Mouse (Mus musculus) liver, adult 2 months (tissue): ENCODE results near the gene Olfr120. TPM values are rescaled to one million over a fixed set of nuclear protein-coding genes. Genes with fewer than 3 reads are reported as not detected.
"Not testable (repeated sequence)": the region's sequence is repeated elsewhere in the genome, so short reads cannot be mapped to it uniquely, and the experiment has no call there.

Experiments
- DNase-seq: peaks from one replicate; pipeline ENCODE4 v3.0.0-alpha.2; 2011; ENCODE audit warnings: low read depth, low spot score; ENCODE audit errors: extremely low read depth
- H3K27ac ChIP-seq: fragments of 200-500 bp; replicated peaks from 2 replicates; pipeline ENCODE4 v1.5.1; 2012; ENCODE audit warnings: low read depth, mild to moderate bottlenecking, control low read depth, inconsistent platforms, low read length; ENCODE audit not compliant: insufficient read depth
- H3K27me3 ChIP-seq: fragments of 200-500 bp; 2 replicates; pipeline ENCODE4 v1.6.1; 2012; ENCODE audit warnings: mild to moderate bottlenecking, moderate library complexity, low read length, inconsistent platforms; ENCODE audit not compliant: control insufficient read depth, insufficient read depth
- H3K36me3 ChIP-seq: fragments of 200-500 bp; 2 replicates; pipeline ENCODE4 v1.6.1; 2012; ENCODE audit warnings: low read length, inconsistent platforms; ENCODE audit not compliant: control insufficient read depth, insufficient read depth
- H3K4me1 ChIP-seq: fragments of 200-500 bp; 2 replicates; pipeline ENCODE4 v1.6.1; 2011; ENCODE audit warnings: low read length; ENCODE audit not compliant: control insufficient read depth, insufficient read depth
- H3K4me3 ChIP-seq: fragments of 200-500 bp; 2 replicates; pipeline ENCODE4 v1.5.1; 2011; ENCODE audit warnings: low read depth, mild to moderate bottlenecking, control low read depth, low read length, moderate library complexity; ENCODE audit not compliant: insufficient read depth
- H3K79me2 ChIP-seq: fragments of 200-500 bp; 2 replicates; pipeline ENCODE4 v1.6.1; 2012; ENCODE audit warnings: inconsistent platforms, mild to moderate bottlenecking, low read length, moderate library complexity; ENCODE audit not compliant: control insufficient read depth, insufficient read depth
- H3K9ac ChIP-seq: fragments of 200-500 bp; 2 replicates; pipeline ENCODE4 v1.6.1; 2012; ENCODE audit warnings: low read depth, mild to moderate bottlenecking, control low read depth, inconsistent platforms, low read length
- CTCF ChIP-seq: fragments of 200-500 bp; IDR thresholded peaks from 2 replicates; pipeline ENCODE4 v1.5.1; 2011; ENCODE audit warnings: low read depth, low read length, control low read depth
- POLR2A ChIP-seq: fragments of 200-500 bp; IDR thresholded peaks from 2 replicates; pipeline ENCODE4 v1.6.1; 2011; ENCODE audit warnings: low read length, control low read depth; ENCODE audit not compliant: insufficient read depth; ENCODE audit errors: extremely low read depth
- WGBS: fragments of 180-500 bp; shearing (Covaris S2); methylation state at CpG from one replicate; pipeline ENCODE4 v1.1.7; 2018; 5-methylcytosine and 5-hydroxymethylcytosine counted together
- polyA plus RNA-seq: library from polyadenylated mRNA; depleted of rRNA; stranded (reverse); fragments of >200 nt; gene quantifications from 2 replicates; pipeline ENCODE4 v1.2.3, GENCODE M21; 2012; rRNA removed
- total RNA-seq: library from RNA; depleted of rRNA; stranded (reverse); fragments of >200 nt; gene quantifications from 2 replicates; pipeline ENCODE4 v1.2.3, GENCODE M21; 2014; rRNA removed

The Olfr120 gene
- total RNA-seq (not detected in 2 replicates), polyA plus RNA-seq (not detected in 2 replicates)

GRCm38 (mm10) chr17:37721508-37721907 is at the start of gene Olfr120:
Gene Olfr120, plus strand, starts transcription at chr17:37721808.
- no peaks in the 10 kb centered on the region for H3K27me3 ChIP-seq
- WGBS: 59% methylated on average over 1 of the region's 1 CpGs
- H3K36me3 ChIP-seq: no peaks in the 10 kb centered on the region
- H3K9ac ChIP-seq: no peak within 1 kb of the TSS
- no peak for DNase-seq
- H3K4me1 ChIP-seq: no peaks in the 10 kb centered on the region
- no peaks in the 10 kb centered on the region for H3K79me2 ChIP-seq
- no peak within 1 kb of the TSS for H3K4me3 ChIP-seq
- no peak within 1 kb of the TSS for H3K27ac ChIP-seq
- TF ChIP-seq POLR2A (no peak), CTCF (no peak)

- not testable (repeated sequence) for H3K4me3 ChIP-seq, H3K27me3 ChIP-seq, H3K36me3 ChIP-seq, H3K79me2 ChIP-seq, H3K9ac ChIP-seq, H3K4me1 ChIP-seq, H3K27ac ChIP-seq, DNase-seq
- WGBS: 46% methylated on average over 1 of the region's 1 CpGs
Measured at GRCm38 (mm10) chr17:37696264-37696663, 25.3 kb upstream of the Olfr120 start, which contains the start of gene Olfr119. Gene Olfr119, plus strand, starts transcription at chr17:37696564.

GRCm38 (mm10) chr17:37738070-37738469 is 16.5 kb downstream of the Olfr120 start:
- Histone ChIP-seq H3K9ac (no peak overlapping the region), H3K36me3 (no peaks in the 10 kb centered on the region), H3K79me2 (no peaks in the 10 kb centered on the region), H3K4me1 (no peaks in the 10 kb centered on the region), H3K27ac (no peak overlapping the region), H3K27me3 (no peaks in the 10 kb centered on the region), H3K4me3 (no peak overlapping the region)
- TF ChIP-seq POLR2A (no peak), CTCF (no peak)
- WGBS: 47% methylated on average over 7 of the region's 7 CpGs
- DNase-seq: no peak

- no peaks in the 10 kb centered on the region for H3K27me3 ChIP-seq
- H3K79me2 ChIP-seq: no peaks in the 10 kb centered on the region
- no peaks in the 10 kb centered on the region for H3K36me3 ChIP-seq
- H3K9ac ChIP-seq: no peak within 1 kb of the TSS
- no peaks in the 10 kb centered on the region for H3K4me1 ChIP-seq
- TF ChIP-seq CTCF (no peak), POLR2A (no peak)
- H3K4me3 ChIP-seq: no peak within 1 kb of the TSS
- no peak for DNase-seq
- no peak within 1 kb of the TSS for H3K27ac ChIP-seq
- 73% methylated on average over 4 of the region's 4 CpGs for WGBS
Measured at GRCm38 (mm10) chr17:37768307-37768706, 46.7 kb downstream of the Olfr120 start, which contains the start of gene Olfr122. Gene Olfr122, plus strand, starts transcription at chr17:37768607.

Other genes with a start within 250 kb of the Olfr120 start
- gene H2-M2, start 238.3 kb upstream of the Olfr120 start, total RNA-seq: 0.18 and 0.54 TPM in 2 replicates
- gene H2-M2, start 238.3 kb upstream of the Olfr120 start, polyA plus RNA-seq: not detected in 2 replicates
- gene Olfr110, start 229.3 kb upstream of the Olfr120 start, total RNA-seq: not detected in 2 replicates
- gene Olfr110, start 229.3 kb upstream of the Olfr120 start, polyA plus RNA-seq: not detected in 2 replicates
- not detected in 2 replicates for gene Olfr111, start 213.8 kb upstream of the Olfr120 start, total RNA-seq
- gene Olfr111, start 213.8 kb upstream of the Olfr120 start, polyA plus RNA-seq: not detected in 2 replicates
- not detected in 2 replicates for gene Olfr112, start 152.4 kb upstream of the Olfr120 start, total RNA-seq
- not detected in 2 replicates for gene Olfr112, start 152.4 kb upstream of the Olfr120 start, polyA plus RNA-seq
- gene Olfr113, start 144.1 kb upstream of the Olfr120 start, total RNA-seq: not detected in 2 replicates
- gene Olfr113, start 144.1 kb upstream of the Olfr120 start, polyA plus RNA-seq: not detected in 2 replicates
- not detected in 2 replicates for gene Olfr114, start 129.1 kb upstream of the Olfr120 start, total RNA-seq
- not detected in 2 replicates for gene Olfr114, start 129.1 kb upstream of the Olfr120 start, polyA plus RNA-seq
- gene Olfr115, start 94.7 kb upstream of the Olfr120 start, total RNA-seq: not detected in 2 replicates
- gene Olfr115, start 94.7 kb upstream of the Olfr120 start, polyA plus RNA-seq: not detected in 2 replicates
- gene Olfr116, start 94.6 kb upstream of the Olfr120 start, total RNA-seq: not detected in 2 replicates
- gene Olfr116, start 94.6 kb upstream of the Olfr120 start, polyA plus RNA-seq: not detected in 2 replicates
- not detected in 2 replicates for gene Olfr117, start 58.0 kb upstream of the Olfr120 start, total RNA-seq
- gene Olfr117, start 58.0 kb upstream of the Olfr120 start, polyA plus RNA-seq: not detected in 2 replicates
- gene Olfr118, start 54.8 kb upstream of the Olfr120 start, total RNA-seq: not detected in 2 replicates
- gene Olfr118, start 54.8 kb upstream of the Olfr120 start, polyA plus RNA-seq: not detected in 2 replicates
- not detected in 2 replicates for gene Olfr119, start 25.2 kb upstream of the Olfr120 start, total RNA-seq
- not detected in 2 replicates for gene Olfr119, start 25.2 kb upstream of the Olfr120 start, polyA plus RNA-seq
- gene Olfr121, start 27.0 kb downstream of the Olfr120 start, total RNA-seq: not detected in 2 replicates
- not detected in 2 replicates for gene Olfr121, start 27.0 kb downstream of the Olfr120 start, polyA plus RNA-seq
- not detected in 2 replicates for gene Olfr122, start 46.8 kb downstream of the Olfr120 start, total RNA-seq
- not detected in 2 replicates for gene Olfr122, start 46.8 kb downstream of the Olfr120 start, polyA plus RNA-seq
- not detected in 2 replicates for gene Olfr123, start 71.7 kb downstream of the Olfr120 start, total RNA-seq
- not detected in 2 replicates for gene Olfr123, start 71.7 kb downstream of the Olfr120 start, polyA plus RNA-seq
- not detected in 2 replicates for gene Olfr124, start 78.1 kb downstream of the Olfr120 start, total RNA-seq
- gene Olfr124, start 78.1 kb downstream of the Olfr120 start, polyA plus RNA-seq: not detected in 2 replicates
- gene Olfr125, start 111.1 kb downstream of the Olfr120 start, total RNA-seq: not detected in 2 replicates
- not detected in 2 replicates for gene Olfr125, start 111.1 kb downstream of the Olfr120 start, polyA plus RNA-seq
- gene Olfr126, start 125.7 kb downstream of the Olfr120 start, total RNA-seq: not detected in 2 replicates
- gene Olfr126, start 125.7 kb downstream of the Olfr120 start, polyA plus RNA-seq: not detected in 2 replicates
- not detected in 2 replicates for gene Olfr127, start 178.6 kb downstream of the Olfr120 start, total RNA-seq
- not detected in 2 replicates for gene Olfr127, start 178.6 kb downstream of the Olfr120 start, polyA plus RNA-seq
- not detected in 2 replicates for gene Olfr128, start 198.7 kb downstream of the Olfr120 start, total RNA-seq
- gene Olfr128, start 198.7 kb downstream of the Olfr120 start, polyA plus RNA-seq: not detected in 2 replicates
- not detected in 2 replicates for gene Olfr761, start 231.3 kb downstream of the Olfr120 start, total RNA-seq
- not detected in 2 replicates for gene Olfr761, start 231.3 kb downstream of the Olfr120 start, polyA plus RNA-seq